Mouse (Mus musculus): ENCODE measurements around the gene Cav2. TPM values are rescaled to one million over a fixed set of nuclear protein-coding genes. Genes with fewer than 3 reads are reported as not detected.

Cav2 gene
- total and polyA plus RNA-seq, 2 experiments from 2014 or later, result 18.7 to 20.7 TPM

DNA sequence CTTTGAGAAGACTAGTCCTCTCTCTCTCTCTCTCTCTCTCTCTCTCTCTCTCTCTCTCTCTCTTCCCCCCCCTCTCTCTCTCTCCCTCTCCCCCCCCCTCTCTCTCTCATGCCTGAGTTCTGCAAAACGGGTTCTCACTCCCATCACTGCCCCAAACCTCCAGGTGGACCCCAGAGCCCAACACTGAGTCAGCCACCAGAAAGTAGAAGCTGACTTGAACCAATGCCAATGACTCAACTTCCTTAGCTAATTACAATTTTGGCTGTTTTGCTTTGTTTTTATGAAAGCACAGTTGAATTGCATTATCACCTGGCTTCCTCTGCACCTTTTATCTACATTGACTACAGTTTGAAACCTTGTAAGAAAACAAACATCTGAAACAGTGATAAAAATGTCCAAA lies 37.0 kb downstream of the Cav2 start:
- Histone ChIP-seq H3K27ac (ENCODE audit: low read depth, low read length) (no peak overlapping the region), H3K4me1 (ENCODE audit: insufficient read depth) (no peaks in the 10 kb centered on the region), H3K4me2 (ENCODE audit: low read depth) (no peak overlapping the region), H3K4me3 (ENCODE audit: low read depth, low read length) (no peak overlapping the region), H3K9me3 (ENCODE audit: low read length) (no peaks in the 10 kb centered on the region), H3K27me3 (ENCODE audit: insufficient read depth, low read length) (no peaks in the 10 kb centered on the region), H3K36me3 (ENCODE audit: insufficient read depth) (no peaks in the 10 kb centered on the region), H3K9ac (no peak overlapping the region)
- no peak for DNase-seq
- no peak for ATAC-seq
- TF ChIP-seq CTCF (IDR thresholded peaks at IDR 0.05; ENCODE audit: low read depth), result no peak
- WGBS, result 68% methylated on average over 1 of the region's 1 CpGs

DNA sequence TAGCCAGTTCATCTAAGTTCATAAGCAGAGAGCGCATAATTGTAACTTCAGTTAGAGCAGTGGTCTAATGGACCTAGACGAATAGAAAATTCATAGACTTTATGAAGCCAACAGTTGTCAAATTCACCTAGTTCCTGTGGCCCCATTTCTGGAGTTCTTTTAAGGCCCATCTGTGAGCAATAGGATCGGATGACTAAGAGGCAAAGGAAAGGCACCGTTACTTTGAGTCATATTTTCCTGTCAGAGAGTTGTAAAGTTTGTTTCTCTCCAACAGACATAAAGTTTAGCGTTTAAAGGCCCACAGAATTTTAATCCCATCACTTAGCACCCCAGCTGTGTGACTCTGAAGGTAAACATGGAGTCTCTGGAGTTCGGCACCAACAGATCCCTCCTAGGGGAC lies 41.0 kb downstream of the Cav2 start:
- WGBS, result 88% methylated on average over 6 of the region's 6 CpGs

DNA sequence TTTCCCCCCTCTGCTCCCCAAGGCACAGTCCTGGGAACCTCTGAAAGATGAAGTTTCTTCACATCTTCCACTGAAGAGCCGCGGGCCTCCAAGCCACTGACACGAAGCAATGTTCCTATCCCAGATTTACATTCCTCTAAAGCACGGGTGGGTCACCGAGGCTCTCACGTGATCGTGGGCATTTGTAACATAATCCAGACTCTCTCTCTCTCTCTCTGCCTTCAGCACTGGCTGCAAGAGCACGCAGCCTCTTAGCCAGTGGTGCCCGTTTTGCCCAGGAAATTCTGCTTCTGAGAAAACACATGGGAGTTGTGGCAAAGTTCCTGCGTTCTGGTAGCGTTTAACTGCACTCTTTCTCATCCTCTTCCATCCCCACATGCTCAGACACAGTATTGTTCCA lies 46.2 kb downstream of the Cav2 start:
- H3K4me2 ChIP-seq (ENCODE audit: low read depth), result no peak overlapping the region

More for the DNA sequence above, 41.0 kb downstream of the Cav2 start:
- Histone ChIP-seq H3K27me3 (ENCODE audit: insufficient read depth, low read length) (no peaks in the 10 kb centered on the region), H3K9me3 (ENCODE audit: low read length) (no peaks in the 10 kb centered on the region), H3K4me2 (ENCODE audit: low read depth) (no peak overlapping the region), H3K4me1 (ENCODE audit: insufficient read depth) (no peaks in the 10 kb centered on the region), H3K36me3 (ENCODE audit: insufficient read depth) (no peaks in the 10 kb centered on the region), H3K9ac (no peak overlapping the region), H3K4me3 (ENCODE audit: low read depth, low read length) (no peak overlapping the region), H3K27ac (ENCODE audit: low read depth, low read length) (no peak overlapping the region)
- no peak for ATAC-seq
- TF ChIP-seq CTCF (IDR thresholded peaks at IDR 0.05; ENCODE audit: low read depth), result no peak
- no peak for DNase-seq

DNA sequence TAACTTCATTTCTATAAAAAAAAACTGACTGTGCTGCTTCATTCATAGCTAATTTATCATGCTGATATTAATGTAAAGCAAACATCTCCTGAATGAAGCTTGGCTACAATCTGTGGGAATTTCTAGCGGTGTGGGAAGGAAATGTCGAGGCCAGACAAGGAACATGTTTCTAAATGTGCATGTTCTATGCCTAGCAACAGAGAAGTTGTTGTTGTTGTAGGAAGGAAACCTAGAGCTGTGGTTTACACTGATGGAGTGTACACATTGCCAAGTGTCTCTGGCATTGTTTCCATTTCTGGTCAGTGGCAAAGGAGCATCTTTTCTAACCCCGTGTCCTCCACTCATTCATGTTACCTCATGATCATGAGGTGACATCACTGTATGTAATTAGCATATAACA lies 48.8 kb downstream of the Cav2 start:
- no peak for DNase-seq
- no peaks in the 10 kb centered on the region for H3K9me3 ChIP-seq (ENCODE audit: low read length)
- H3K4me3 ChIP-seq (ENCODE audit: low read depth, low read length), result no peak overlapping the region
- H3K4me2 ChIP-seq (ENCODE audit: low read depth), result no peak overlapping the region
- WGBS, result 81% methylated on average over 3 of the region's 3 CpGs
- no peaks in the 10 kb centered on the region for H3K27me3 ChIP-seq (ENCODE audit: insufficient read depth, low read length)
- no peak overlapping the region for H3K9ac ChIP-seq
- H3K27ac ChIP-seq (ENCODE audit: low read depth, low read length), result no peak overlapping the region
- no peaks in the 10 kb centered on the region for H3K4me1 ChIP-seq (ENCODE audit: insufficient read depth)
- H3K36me3 ChIP-seq (ENCODE audit: insufficient read depth), result no peaks in the 10 kb centered on the region
- TF ChIP-seq CTCF (IDR thresholded peaks at IDR 0.05; ENCODE audit: low read depth), result no peak
- ATAC-seq, result no peak

More for the DNA sequence above, 46.2 kb downstream of the Cav2 start:
- H3K27me3 ChIP-seq (ENCODE audit: insufficient read depth, low read length), result no peaks in the 10 kb centered on the region
- no peaks in the 10 kb centered on the region for H3K4me1 ChIP-seq (ENCODE audit: insufficient read depth)
- DNase-seq (no peak), ATAC-seq (no peak)
- H3K9ac ChIP-seq, result no peak overlapping the region
- no peaks in the 10 kb centered on the region for H3K36me3 ChIP-seq (ENCODE audit: insufficient read depth)
- WGBS, result 56% methylated on average over 11 of the region's 11 CpGs
- H3K4me3 ChIP-seq (ENCODE audit: low read depth, low read length), result no peak overlapping the region
- TF ChIP-seq CTCF (IDR thresholded peaks at IDR 0.05; ENCODE audit: low read depth), result no peak
- H3K27ac ChIP-seq (ENCODE audit: low read depth, low read length), result no peak overlapping the region
- H3K9me3 ChIP-seq (ENCODE audit: low read length), result no peaks in the 10 kb centered on the region

DNA sequence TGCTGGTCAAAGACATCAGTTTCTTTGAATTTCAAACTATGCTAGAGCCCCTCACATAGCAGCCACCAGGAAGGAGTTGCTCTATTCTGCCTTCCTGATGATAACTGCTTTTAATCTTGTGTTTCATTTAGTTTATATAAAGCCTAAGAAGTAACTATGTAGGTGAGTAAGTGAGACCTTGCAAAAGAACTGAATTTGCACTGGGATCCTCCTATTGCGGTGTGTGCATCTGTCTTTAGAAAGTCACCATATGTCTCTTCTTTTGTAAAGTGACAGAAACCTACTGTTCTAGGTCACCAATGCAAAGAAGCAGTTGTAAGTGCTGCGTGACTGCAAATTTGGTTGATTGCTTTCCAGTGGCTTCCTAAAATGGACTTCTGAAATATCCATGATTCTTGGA lies 56.7 kb downstream of the Cav2 start:
- Histone ChIP-seq H3K27me3 (ENCODE audit: insufficient read depth, low read length) (no peaks in the 10 kb centered on the region), H3K4me1 (ENCODE audit: insufficient read depth) (no peaks in the 10 kb centered on the region), H3K9me3 (ENCODE audit: low read length) (no peaks in the 10 kb centered on the region), H3K4me3 (ENCODE audit: low read depth, low read length) (no peak overlapping the region), H3K9ac (no peak overlapping the region), H3K4me2 (ENCODE audit: low read depth) (no peak overlapping the region), H3K27ac (ENCODE audit: low read depth, low read length) (no peak overlapping the region), H3K36me3 (ENCODE audit: insufficient read depth) (no peaks in the 10 kb centered on the region)
- 59% methylated on average over 2 of the region's 2 CpGs for WGBS
- ATAC-seq, result no peak
- DNase-seq, result no peak
- TF ChIP-seq CTCF (IDR thresholded peaks at IDR 0.05; ENCODE audit: low read depth), result no peak

Other genes with a start within 250 kb of the Cav2 start
- gene Tes, start 216.0 kb upstream of the Cav2 start, total RNA-seq (2014; rRNA removed), result 31.8 and 45.5 TPM in 2 replicates
- gene Tes, start 216.0 kb upstream of the Cav2 start, polyA plus RNA-seq (2015; fragmentation: Nextera tagmentation; extraction: Ambion mirVana), result 22.0 and 24.1 TPM in 2 replicates
- 42.4 and 47.0 TPM in 2 replicates for gene Cav1, start 25.1 kb downstream of the Cav2 start, total RNA-seq (2014; rRNA removed)
- gene Cav1, start 25.1 kb downstream of the Cav2 start, polyA plus RNA-seq (2015; fragmentation: Nextera tagmentation; extraction: Ambion mirVana), result 32.8 and 38.4 TPM in 2 replicates
- 12.9 and 31.0 TPM in 2 replicates for gene Met, start 182.6 kb downstream of the Cav2 start, total RNA-seq (2014; rRNA removed)
- 3.7 and 3.8 TPM in 2 replicates for gene Met, start 182.6 kb downstream of the Cav2 start, polyA plus RNA-seq (2015; fragmentation: Nextera tagmentation; extraction: Ambion mirVana)

All from forebrain, postnatal 0 days (tissue).